11 mouse cellular contexts compared by ENCODE assay signal in the genomic region with DNA sequence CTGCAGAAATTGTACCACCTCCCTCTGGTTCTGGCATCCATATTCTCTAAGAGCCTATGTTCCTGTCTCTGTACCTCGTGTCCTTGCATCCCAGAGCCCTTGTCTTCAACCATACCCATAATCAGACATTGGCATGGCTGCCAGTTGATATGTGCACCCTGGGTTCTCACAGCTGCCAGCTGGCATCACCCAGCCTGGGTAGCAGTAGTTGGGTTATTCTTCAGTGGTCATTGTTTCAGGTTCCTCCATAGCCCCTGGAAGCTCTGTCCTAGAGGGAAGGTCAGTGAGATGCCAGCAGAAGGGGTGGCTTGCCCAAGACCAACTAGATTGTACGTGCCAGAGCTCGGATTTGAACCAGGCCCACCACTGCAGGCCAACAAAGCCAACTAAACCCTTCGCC. TPM values are rescaled to one million over a fixed set of nuclear protein-coding genes. Genes with fewer than 3 reads are reported as not detected.
DNase-seq lines count a peak whose midpoint lies in the region; ATAC-seq lines count a peak whose summit lies in the region.
"Had no signal": no experiment of that assay in that cellular context is flagged by ENCODE, and none has a peak within 500 bp of the region (broad histone marks: within the 10 kb centered on the region; RNA-seq: fewer than 3 reads in every experiment).

No protein-coding gene starts in this region.

- H3K4me2 ChIP-seq in forebrain, embryonic 13.5 days, result no peak overlapping the region
- no peak overlapping the region for H3K4me2 ChIP-seq in kidney, embryonic 16.5 days (replicated peaks; ENCODE audit: low read depth, low read length)
- H3K4me2 ChIP-seq in embryonic facial prominence, embryonic 13.5 days, result peak overlapping the region; percentile 9; the same call in 1 of the 2 replicates
- no peak overlapping the region for H3K4me2 ChIP-seq in neural tube, embryonic 15.5 days

- no peak for DNase-seq in forebrain, embryonic 10.5 days (ENCODE audit: extremely low spot score, low spot score)
- DNase-seq in kidney, postnatal 14 days, result no peak
- DNase-seq in spleen, adult 18-20 months, result no peak
- no peak for DNase-seq in urinary bladder, postnatal 4 days (ENCODE audit: low spot score in 2 of 2)
- DNase-seq: B cell, adult 2 months had no signal

- H3K27ac ChIP-seq in forebrain, embryonic 13.5 days, result 0 out of 2 replicates have a peak overlapping the region, but pooled peaks have one; percentile 45
- no peak overlapping the region for H3K27ac ChIP-seq in forebrain, embryonic 10.5 days
- peak overlapping the region; percentile 39; the same call in 1 of the 2 replicates for H3K27ac ChIP-seq in kidney, embryonic 16.5 days (ENCODE audit: low read length)
- peak overlapping the region; percentile 92 for H3K27ac ChIP-seq in embryonic facial prominence, embryonic 13.5 days
- peak overlapping the region; percentile 54 for H3K27ac ChIP-seq in neural tube, embryonic 15.5 days (replicated peaks)

- peaks cover 19% of the 10 kb centered on the region for H3K4me1 ChIP-seq in forebrain, embryonic 13.5 days
- H3K4me1 ChIP-seq in forebrain, embryonic 10.5 days, result peaks cover 8% of the 10 kb centered on the region; the same call in 1 of the 2 replicates
- H3K4me1 ChIP-seq in kidney, embryonic 16.5 days (ENCODE audit: insufficient read depth, low read length), result peaks cover 9% of the 10 kb centered on the region
- H3K4me1 ChIP-seq in embryonic facial prominence, embryonic 13.5 days, result peaks cover 47% of the 10 kb centered on the region
- peaks cover 26% of the 10 kb centered on the region for H3K4me1 ChIP-seq in neural tube, embryonic 15.5 days

- no peak overlapping the region for H3K9ac ChIP-seq in forebrain, embryonic 13.5 days
- no peak overlapping the region for H3K9ac ChIP-seq in kidney, embryonic 16.5 days (replicated peaks; ENCODE audit: low read length)
- H3K9ac ChIP-seq in embryonic facial prominence, embryonic 13.5 days, result no peak overlapping the region
- no peak overlapping the region for H3K9ac ChIP-seq in neural tube, embryonic 15.5 days (replicated peaks)

- no peaks in the 10 kb centered on the region for H3K27me3 ChIP-seq in forebrain, embryonic 13.5 days
- H3K27me3 ChIP-seq in forebrain, embryonic 10.5 days (ENCODE audit: poor library complexity, severe bottlenecking), result no peaks in the 10 kb centered on the region
- no peaks in the 10 kb centered on the region for H3K27me3 ChIP-seq in kidney, embryonic 16.5 days (ENCODE audit: insufficient read depth, low read length)
- H3K27me3 ChIP-seq in embryonic facial prominence, embryonic 13.5 days, result no peaks in the 10 kb centered on the region
- H3K27me3 ChIP-seq in neural tube, embryonic 15.5 days (replicated peaks), result no peaks in the 10 kb centered on the region

- H3K4me3 ChIP-seq in forebrain, embryonic 13.5 days, result no peak overlapping the region
- no peak overlapping the region for H3K4me3 ChIP-seq in forebrain, embryonic 10.5 days
- no peak overlapping the region for H3K4me3 ChIP-seq in kidney, embryonic 16.5 days (ENCODE audit: low read length)
- no peak overlapping the region for H3K4me3 ChIP-seq in embryonic facial prominence, embryonic 13.5 days
- no peak overlapping the region for H3K4me3 ChIP-seq in neural tube, embryonic 15.5 days (replicated peaks)

- H3K36me3 ChIP-seq in forebrain, embryonic 13.5 days (ENCODE audit: poor library complexity, severe bottlenecking), result no peaks in the 10 kb centered on the region
- peaks cover 20% of the 10 kb centered on the region; the same call in 1 of the 2 replicates for H3K36me3 ChIP-seq in forebrain, embryonic 10.5 days (replicated peaks)
- peaks cover 18% of the 10 kb centered on the region for H3K36me3 ChIP-seq in kidney, embryonic 16.5 days (ENCODE audit: insufficient read depth, low read length)
- H3K36me3 ChIP-seq in embryonic facial prominence, embryonic 13.5 days, result peaks cover 54% of the 10 kb centered on the region
- no peaks in the 10 kb centered on the region for H3K36me3 ChIP-seq in neural tube, embryonic 15.5 days
- H3K36me3 ChIP-seq: G1E had no signal

- 92% methylated on average over 4 of the region's 4 CpGs for WGBS in forebrain, embryonic 13.5 days
- 92% methylated on average over 4 of the region's 4 CpGs for WGBS in forebrain, embryonic 10.5 days
- WGBS in kidney, embryonic 16.5 days, result 91% methylated on average over 4 of the region's 4 CpGs
- 84% methylated on average over 4 of the region's 4 CpGs for WGBS in embryonic facial prominence, embryonic 13.5 days
- 92% methylated on average over 4 of the region's 4 CpGs for WGBS in neural tube, embryonic 15.5 days

- ATAC-seq in forebrain, embryonic 13.5 days, result no peak; the same call in 1 of the 2 replicates
- ATAC-seq in kidney, embryonic 16.5 days (ENCODE audit: low FRiP score, low TSS enrichment), result 0 out of 2 replicates have a peak, but pooled peaks have one; percentile 6
- ATAC-seq in embryonic facial prominence, embryonic 13.5 days (ENCODE audit: insufficient number of reproducible peaks, insufficient read depth, low FRiP score, low TSS enrichment, low read depth), result no peak
- ATAC-seq in neural tube, embryonic 15.5 days (ENCODE audit: low FRiP score), result 0 out of 2 replicates have a peak, but pooled peaks have one; percentile 2

- no peaks in the 10 kb centered on the region for H3K9me3 ChIP-seq in forebrain, embryonic 13.5 days (replicated peaks)
- H3K9me3 ChIP-seq in forebrain, embryonic 10.5 days, result no peaks in the 10 kb centered on the region
- H3K9me3 ChIP-seq in kidney, embryonic 16.5 days (ENCODE audit: low read length), result no peaks in the 10 kb centered on the region
- H3K9me3 ChIP-seq in embryonic facial prominence, embryonic 13.5 days, result no peaks in the 10 kb centered on the region
- H3K9me3 ChIP-seq in neural tube, embryonic 15.5 days (replicated peaks), result no peaks in the 10 kb centered on the region

RNA-seq across cellular contexts. Expression of a gene that starts 52.7 kb away (rescaled TPM):
- polyA plus RNA-seq in forebrain, embryonic 13.5 days (2015; fragmentation: Nextera tagmentation; extraction: Ambion mirVana), result not detected in 2 replicates
- polyA plus RNA-seq in forebrain, embryonic 10.5 days (2016; fragmentation: Nextera tagmentation; extraction: Ambion mirVana), result not detected in 2 replicates
- not detected in 2 replicates for polyA plus RNA-seq in kidney, embryonic 16.5 days (2015; fragmentation: Nextera tagmentation; extraction: Ambion mirVana)
- not detected in 2 replicates for polyA plus RNA-seq in embryonic facial prominence, embryonic 13.5 days (2015; fragmentation: Nextera tagmentation; extraction: Ambion mirVana)
- not detected in 2 replicates for polyA plus RNA-seq in neural tube, embryonic 15.5 days (2015; fragmentation: Nextera tagmentation; extraction: Ambion mirVana)
- polyA plus RNA-seq: G1E; heart, embryonic 14.5 days had no signal

Comparison
In these comparisons a context has a peak if more than half of its experiments do, and no peak if none do; other contexts are left out.
1. ATAC-seq: peak in kidney, embryonic 16.5 days (single experiment) and neural tube, embryonic 15.5 days (single experiment); none in forebrain, embryonic 13.5 days (single experiment) and embryonic facial prominence, embryonic 13.5 days (single experiment).